Mouse (Mus musculus): ENCODE measurements around the gene Slc39a13. TPM values are rescaled to one million over a fixed set of nuclear protein-coding genes. Genes with fewer than 3 reads are reported as not detected.
"Not testable (repeated sequence)": the region's sequence is repeated elsewhere in the genome, so short reads cannot be mapped to it uniquely, and the experiment has no call there.

The Slc39a13 gene
- total RNA-seq, 2 experiments from 2014 or later, result 26.8 to 31.8 TPM

DNA sequence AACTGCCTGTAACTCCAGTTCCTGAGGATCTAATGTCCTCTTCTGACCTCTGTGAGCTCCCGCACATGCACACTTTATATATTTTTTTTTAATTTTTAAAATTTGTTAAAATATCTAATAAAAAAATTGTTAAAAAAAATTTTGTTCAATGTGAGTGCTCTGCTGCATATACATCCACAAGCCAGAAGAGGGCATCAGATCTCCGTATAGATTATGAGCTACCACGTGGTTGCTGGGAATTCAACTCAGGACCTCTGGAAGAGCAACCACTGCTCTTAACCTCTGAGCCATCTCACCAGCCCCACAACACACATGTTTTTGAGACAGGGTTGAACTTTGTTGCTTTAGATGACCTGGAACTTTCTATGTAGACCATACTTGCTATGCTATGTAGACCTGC lies 37.2 kb downstream of the Slc39a13 start:
- DNase-seq (ENCODE audit: low spot score in 2 of 2), result no peak

DNA sequence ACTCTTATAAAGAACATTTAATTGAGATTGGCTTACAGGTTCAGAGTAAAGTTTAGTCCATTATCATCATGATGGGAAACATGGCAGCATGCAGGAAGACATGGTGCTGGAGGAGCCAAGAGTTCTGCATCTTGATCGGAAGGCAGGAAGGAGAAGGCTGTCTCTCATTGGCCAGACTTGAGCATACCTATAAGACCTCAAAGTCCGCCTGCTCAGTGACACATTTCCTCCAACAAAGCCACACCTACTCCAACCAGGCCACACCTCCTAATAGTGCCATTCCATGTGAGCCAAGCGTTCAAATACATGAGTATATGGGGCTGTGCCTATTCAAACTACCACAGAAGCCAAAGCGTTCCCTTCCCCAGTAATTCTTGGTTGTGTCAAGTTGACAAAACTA lies 39.0 kb downstream of the Slc39a13 start:
- DNase-seq (ENCODE audit: low spot score in 2 of 2), result no peak

- no peak for DNase-seq (ENCODE audit: low spot score in 2 of 2)
Observed at GRCm38 (mm10) chr2:91027391-91028214, 42.6 kb downstream of the Slc39a13 start.

- DNase-seq (ENCODE audit: low spot score in 2 of 2), result no peak
Observed at GRCm38 (mm10) chr2:91026491-91026890, 43.7 kb downstream of the Slc39a13 start.

GRCm38 (mm10) chr2:91025081-91025516 lies 45.1 kb downstream of the Slc39a13 start:
- no peak for DNase-seq (ENCODE audit: low spot score in 2 of 2)

- DNase-seq (ENCODE audit: low spot score in 2 of 2), result no peak
Observed at GRCm38 (mm10) chr2:91023956-91024355, 46.3 kb downstream of the Slc39a13 start.

DNA sequence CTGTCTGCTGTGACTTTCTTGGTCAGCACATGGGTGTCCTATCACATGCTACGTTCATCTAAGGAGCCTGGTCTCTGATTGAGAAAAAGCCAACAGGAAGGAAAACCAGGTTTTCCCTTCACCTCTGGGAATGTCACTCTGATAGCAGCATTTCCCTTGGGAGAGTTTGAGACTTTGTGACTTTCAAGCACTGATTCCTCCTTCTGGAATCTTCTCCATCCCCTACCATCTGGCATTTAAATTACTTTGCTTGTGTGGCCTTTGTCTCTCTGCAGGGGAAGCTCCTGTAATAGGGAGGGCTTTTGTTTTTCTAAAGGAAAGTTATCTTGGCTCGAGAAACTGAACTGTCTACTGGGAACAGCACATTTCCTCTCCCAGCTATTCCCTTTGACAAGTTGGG lies 47.1 kb downstream of the Slc39a13 start:
- DNase-seq (ENCODE audit: low spot score in 2 of 2), result no peak

DNA sequence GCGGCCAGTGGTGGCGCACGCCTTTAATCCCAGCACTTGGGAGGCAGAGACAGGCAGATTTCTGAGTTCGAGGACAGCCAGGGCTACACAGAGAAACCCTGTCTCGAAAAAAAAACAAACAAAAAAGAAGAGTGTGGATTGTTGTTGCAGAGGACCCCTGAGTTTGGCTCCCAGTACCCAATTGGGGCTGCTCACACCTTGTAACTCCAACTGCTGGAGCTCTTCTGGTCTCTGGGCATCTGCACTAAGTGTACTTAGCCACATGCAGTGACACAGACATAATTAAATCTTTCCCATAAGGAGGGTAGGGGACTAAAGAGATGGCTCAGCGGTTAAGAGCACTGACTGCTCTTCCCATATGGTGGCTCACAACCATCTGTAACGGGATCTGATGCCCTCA lies 48.0 kb downstream of the Slc39a13 start:
- DNase-seq (ENCODE audit: low spot score in 2 of 2), result not testable (repeated sequence)

- no peak for DNase-seq (ENCODE audit: low spot score in 2 of 2)
Observed at GRCm38 (mm10) chr2:91019911-91020310, 50.3 kb downstream of the Slc39a13 start.

DNA sequence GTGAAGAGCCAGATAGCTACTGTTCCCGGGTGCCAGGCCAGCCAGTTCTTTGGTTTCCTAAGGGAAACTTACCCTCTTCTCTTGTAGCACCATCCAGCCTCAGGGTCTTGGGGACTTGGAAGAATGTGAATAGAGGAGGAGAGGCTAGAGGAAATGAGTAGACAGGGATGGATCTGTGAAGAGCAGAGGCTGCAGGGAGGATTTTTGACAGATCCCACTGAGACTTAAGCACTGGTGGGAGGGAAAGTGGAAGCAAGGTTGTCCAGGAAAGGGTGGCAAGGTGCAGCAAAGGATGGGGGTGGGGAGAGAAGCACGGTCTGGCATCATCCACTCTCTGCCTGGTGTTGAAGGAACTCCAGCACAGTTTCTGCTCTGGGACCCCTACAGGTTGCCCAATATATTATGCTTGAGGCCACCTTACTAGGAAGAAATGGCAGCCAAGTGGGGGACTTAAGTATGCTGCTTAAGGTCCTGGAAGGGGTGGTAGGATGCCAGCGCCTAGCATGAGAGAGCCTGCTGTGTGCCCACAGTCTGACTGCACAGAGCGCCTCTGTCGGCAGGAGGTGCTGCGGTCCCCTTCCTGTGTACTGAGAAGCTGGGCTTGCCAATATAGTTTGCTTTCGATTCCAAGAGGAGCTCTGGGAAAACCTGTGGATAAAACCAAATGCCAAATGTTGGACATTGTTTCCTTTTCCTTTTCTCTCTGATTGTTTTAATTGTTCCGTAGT lies 52.0 kb downstream of the Slc39a13 start:
- peak in 1 of 2 experiments; percentile 30 for DNase-seq (ENCODE audit: low spot score in 2 of 2)

DNA sequence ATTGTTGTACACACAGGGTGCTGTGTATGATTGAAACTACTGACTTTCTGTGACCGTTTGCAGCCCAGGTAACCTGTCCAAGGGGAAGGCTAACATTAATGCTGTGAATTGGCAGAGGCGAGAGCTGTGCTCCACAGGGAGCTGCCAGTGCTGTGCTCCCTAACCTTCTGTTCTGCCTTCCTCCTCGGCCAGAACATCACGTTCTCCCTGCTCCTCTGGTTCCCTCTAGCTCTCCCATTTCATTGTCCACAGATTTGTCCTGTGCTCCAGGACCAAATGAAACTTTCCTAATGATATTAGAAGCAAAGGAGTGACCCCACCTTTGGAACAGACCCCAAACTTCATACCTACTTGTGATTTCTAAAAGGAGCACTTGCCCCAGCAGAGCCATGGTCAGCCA lies 54.8 kb downstream of the Slc39a13 start:
- DNase-seq (ENCODE audit: low spot score in 2 of 2), result no peak

GRCm38 (mm10) chr2:91013881-91014280 lies 56.3 kb downstream of the Slc39a13 start:
- no peak for DNase-seq (ENCODE audit: low spot score in 2 of 2)

Other genes starting within 250 kb of the Slc39a13 start
- 100 to 1,000 TPM in 1 of 2 experiments, 10 to 100 TPM in 1; 96.8 to 106 TPM for gene Mtch2, start 223.3 kb downstream of the Slc39a13 start, total RNA-seq (2021)
- 100 to 1,000 TPM; 275 to 295 TPM for gene C1qtnf4, start 184.6 kb downstream of the Slc39a13 start, total RNA-seq (2021)
- 10 to 100 TPM; 48.0 to 57.1 TPM for gene Kbtbd4, start 165.7 kb downstream of the Slc39a13 start, total RNA-seq (2021)
- gene Ndufs3, start 165.6 kb downstream of the Slc39a13 start, total RNA-seq (2021), result 100 to 1,000 TPM; 253 to 266 TPM
- gene Celf1, start 130.0 kb downstream of the Slc39a13 start, total RNA-seq (2021), result 100 to 1,000 TPM; 132 to 148 TPM
- gene Rapsn, start 34.8 kb downstream of the Slc39a13 start, total RNA-seq (2021), result under 1 TPM; 0.49 to 0.70 TPM
- 100 to 1,000 TPM; 210 to 211 TPM for gene Psmc3, start 16.4 kb downstream of the Slc39a13 start, total RNA-seq (2021)
- 1 to 10 TPM; 3.2 to 3.6 TPM for gene Spi1, start 12.0 kb upstream of the Slc39a13 start, total RNA-seq (2021)
- gene Mybpc3, start 47.7 kb upstream of the Slc39a13 start, total RNA-seq (2021), result under 1 TPM; 0.12 TPM
- 100 to 1,000 TPM; 222 to 228 TPM for gene Madd, start 113.4 kb upstream of the Slc39a13 start, total RNA-seq (2021)
- 1 to 10 TPM; 3.5 to 3.6 TPM for gene Nr1h3, start 132.4 kb upstream of the Slc39a13 start, total RNA-seq (2021)
- 10 to 100 TPM; 49.5 TPM for gene Acp2, start 132.5 kb upstream of the Slc39a13 start, total RNA-seq (2021)
- gene Ddb2, start 166.6 kb upstream of the Slc39a13 start, total RNA-seq (2021), result 10 to 100 TPM; 10.9 to 13.5 TPM
- gene Pacsin3, start 185.5 kb upstream of the Slc39a13 start, total RNA-seq (2021), result 10 to 100 TPM; 45.6 to 46.1 TPM
- 10 to 100 TPM; 70.0 to 72.7 TPM for gene Arfgap2, start 194.6 kb upstream of the Slc39a13 start, total RNA-seq (2021)

Measured in left cerebral cortex, adult 18-20 months (tissue).